Mouse (Mus musculus) liver, adult 2 months (tissue): Measurements from ENCODE around the gene Disc1.

ENCODE experiments used
- CTCF ChIP-seq: fragments of 200-500 bp; IDR thresholded peaks from 2 replicates; pipeline ENCODE4 v1.5.1; 2011; ENCODE audit warnings: low read depth, low read length, control low read depth
- POLR2A ChIP-seq: fragments of 200-500 bp; IDR thresholded peaks from 2 replicates; pipeline ENCODE4 v1.6.1; 2011; ENCODE audit warnings: low read length, control low read depth; ENCODE audit not compliant: insufficient read depth; ENCODE audit errors: extremely low read depth

- TF ChIP-seq CTCF, result no peak
- TF ChIP-seq POLR2A, result no peak
Observed at GRCm38 (mm10) chr8:125255006-125255685, 201.2 kb downstream of the Disc1 start.
